Mouse (Mus musculus): ENCODE measurements around the gene Gm28372. TPM values are rescaled to one million over a fixed set of nuclear protein-coding genes. Genes with fewer than 3 reads are reported as not detected.
A peak's percentile ranks its signal among the peaks of the same experiment; 100 is the strongest.

Gene Gm28372
- polyA plus RNA-seq, 1 experiment from 2014 or later: 0.35 TPM

DNA sequence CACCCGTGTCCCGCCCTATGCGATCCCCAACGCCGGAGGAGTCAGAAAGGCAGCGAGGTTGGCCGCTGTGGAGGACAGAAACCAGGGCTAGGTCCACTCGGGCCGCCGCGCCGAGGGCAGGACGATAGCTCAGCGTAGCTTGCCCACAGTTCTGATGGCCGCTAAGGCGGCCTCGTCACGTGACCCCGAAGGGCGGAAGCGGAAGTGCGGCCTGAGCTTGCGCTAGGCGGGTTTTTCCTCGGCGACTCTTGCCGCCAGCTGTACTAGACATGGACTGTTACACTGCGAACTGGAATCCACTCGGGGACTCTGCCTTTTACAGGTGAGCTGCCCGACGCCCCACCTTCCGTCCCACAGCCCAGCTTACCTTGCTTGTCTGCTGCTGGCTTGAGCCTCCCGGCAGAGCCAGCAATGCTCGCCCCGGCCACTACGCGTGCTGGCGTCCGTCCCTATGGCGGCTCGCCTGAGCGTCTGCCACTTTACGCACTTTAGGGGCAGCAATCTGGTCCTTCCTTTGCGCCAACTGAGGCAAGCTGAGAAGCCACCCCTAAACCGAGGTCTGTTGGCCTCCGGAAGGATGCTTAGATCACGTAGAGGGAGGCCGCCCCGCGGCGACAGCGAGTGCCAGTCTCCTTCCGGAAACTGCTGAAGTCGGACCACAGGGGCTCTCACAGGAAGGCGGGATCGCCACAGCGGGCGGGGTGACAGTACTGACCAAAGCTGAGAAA, 19.3 kb downstream of the Gm28372 start, which contains the start of the genes Vps16 and Pced1a:
Gene Vps16, plus strand, starts transcription at position 214 of the 728 bp plus-strand sequence.
Gene Pced1a, minus strand, starts transcription at position 576 of the 728 bp plus-strand sequence.
- Histone ChIP-seq H3K27me3 (ENCODE audit: control insufficient read depth, insufficient read depth, low read length) (no peaks in the 10 kb centered on the region), H3K9me3 (ENCODE audit: control insufficient read depth, low read length) (no peaks in the 10 kb centered on the region), H3K4me1 (replicated peaks; ENCODE audit: control insufficient read depth, insufficient read depth, low read length) (peaks cover 21% of the 10 kb centered on the region), H3K4me3 (replicated peaks; ENCODE audit: low read length) (peak within 1 kb of the TSS; percentile 72), H3K27ac (peak within 1 kb of the TSS; percentile 90), H3K9ac (peak within 1 kb of the TSS; percentile 84), H3K36me3 (replicated peaks; ENCODE audit: control insufficient read depth, insufficient read depth) (peaks cover 10% of the 10 kb centered on the region; the same call in 1 of the 2 replicates), H3K4me2 (replicated peaks) (peak within 1 kb of the TSS; percentile 61)
- DNase-seq (ENCODE audit: low spot score) (peak; percentile 92), ATAC-seq (ENCODE audit: low FRiP score) (peak; percentile 95)
- under 1% methylated on average over 58 of the region's 58 CpGs for whole genome bisulfite sequencing

DNA sequence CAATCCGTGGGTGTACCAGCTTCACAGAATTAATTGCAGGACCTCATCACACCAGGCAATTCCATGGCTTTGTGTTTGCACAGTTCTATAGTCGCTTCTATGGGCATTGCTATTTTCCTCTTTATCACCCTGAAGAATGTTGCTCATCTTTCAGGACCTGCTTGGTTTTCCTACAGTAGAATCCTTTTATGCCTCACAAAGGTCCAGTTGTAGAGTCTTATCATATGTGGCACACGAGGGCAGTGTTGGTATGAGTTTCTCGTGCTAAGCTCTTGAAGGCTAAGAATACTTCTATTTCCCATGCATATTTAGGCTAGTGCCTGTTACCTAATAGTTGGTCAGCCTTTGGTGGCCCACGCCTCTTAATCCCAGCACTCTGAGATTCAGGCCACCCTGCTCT, 20.1 kb downstream of the Gm28372 start:
- peak overlapping the region; percentile 72 for H3K4me3 ChIP-seq (replicated peaks; ENCODE audit: low read length)
- peaks cover 21% of the 10 kb centered on the region for H3K4me1 ChIP-seq (replicated peaks; ENCODE audit: control insufficient read depth, insufficient read depth, low read length)
- 43% methylated on average over 5 of the region's 5 CpGs for WGBS
- H3K9ac ChIP-seq: peak overlapping the region; percentile 84
- peak overlapping the region; percentile 90; the same call in 1 of the 2 replicates for H3K27ac ChIP-seq
- peak overlapping the region; percentile 61 for H3K4me2 ChIP-seq (replicated peaks)
- H3K9me3 ChIP-seq (ENCODE audit: control insufficient read depth, low read length): no peaks in the 10 kb centered on the region
- 0 out of 2 replicates have a peak, but pooled peaks cover 10% of the 10 kb centered on the region for H3K36me3 ChIP-seq (replicated peaks; ENCODE audit: control insufficient read depth, insufficient read depth)
- ATAC-seq (ENCODE audit: low FRiP score) (no peak), DNase-seq (ENCODE audit: low spot score) (no peak)
- H3K27me3 ChIP-seq (ENCODE audit: control insufficient read depth, insufficient read depth, low read length): no peaks in the 10 kb centered on the region

DNA sequence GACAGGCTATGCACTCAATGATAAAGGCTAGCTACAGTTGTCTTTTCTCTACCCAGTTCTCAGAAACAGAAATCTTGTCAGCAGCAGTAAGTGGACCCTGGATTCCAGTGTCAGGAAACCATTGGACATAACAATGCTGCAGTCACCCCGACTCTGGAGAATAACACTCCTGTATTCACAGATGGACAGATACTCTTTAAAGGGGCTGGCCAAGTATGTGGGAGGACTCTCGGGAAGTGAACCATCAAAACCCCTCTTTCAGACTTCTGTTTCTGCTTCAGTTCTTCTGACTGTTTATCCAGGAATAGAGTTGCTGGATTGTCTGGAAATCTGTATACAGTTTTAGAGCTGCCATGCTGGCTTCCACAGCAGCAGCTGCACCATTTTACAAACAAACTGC, 24.8 kb downstream of the Gm28372 start:
- H3K27me3 ChIP-seq (ENCODE audit: control insufficient read depth, insufficient read depth, low read length): no peaks in the 10 kb centered on the region
- H3K9ac ChIP-seq: no peak overlapping the region
- WGBS: 59% methylated on average over 2 of the region's 2 CpGs
- no peak overlapping the region for H3K4me2 ChIP-seq (replicated peaks)
- DNase-seq (ENCODE audit: low spot score) (no peak), ATAC-seq (ENCODE audit: low FRiP score) (no peak)
- peaks cover 6% of the 10 kb centered on the region for H3K4me1 ChIP-seq (replicated peaks; ENCODE audit: control insufficient read depth, insufficient read depth, low read length)
- no peak overlapping the region for H3K4me3 ChIP-seq (replicated peaks; ENCODE audit: low read length)
- peaks cover 16% of the 10 kb centered on the region; the same call in 1 of the 2 replicates for H3K36me3 ChIP-seq (replicated peaks; ENCODE audit: control insufficient read depth, insufficient read depth)
- H3K27ac ChIP-seq: no peak overlapping the region
- H3K9me3 ChIP-seq (ENCODE audit: control insufficient read depth, low read length): no peaks in the 10 kb centered on the region

DNA sequence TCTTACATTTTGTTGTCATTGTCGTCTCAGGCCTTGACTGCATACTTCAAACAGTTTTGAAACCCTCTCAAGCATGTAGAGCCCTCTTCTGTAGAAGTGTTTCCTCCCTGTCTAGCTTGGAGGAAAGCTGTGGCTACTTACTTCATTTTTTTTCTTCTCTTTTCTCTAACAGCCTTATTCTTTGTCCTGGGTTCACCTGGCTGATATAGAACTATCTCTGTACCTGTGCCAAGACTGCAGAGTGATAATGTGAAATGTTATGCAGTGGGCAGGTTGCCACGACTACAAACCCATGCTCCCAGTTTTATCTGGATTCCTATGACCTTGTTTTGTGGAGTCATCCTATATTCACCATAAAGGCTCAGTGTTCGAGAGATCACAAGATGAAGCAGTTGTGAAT, 25.4 kb downstream of the Gm28372 start:
- ATAC-seq (ENCODE audit: low FRiP score): no peak
- WGBS: 87% methylated on average over 3 of the region's 3 CpGs

DNA sequence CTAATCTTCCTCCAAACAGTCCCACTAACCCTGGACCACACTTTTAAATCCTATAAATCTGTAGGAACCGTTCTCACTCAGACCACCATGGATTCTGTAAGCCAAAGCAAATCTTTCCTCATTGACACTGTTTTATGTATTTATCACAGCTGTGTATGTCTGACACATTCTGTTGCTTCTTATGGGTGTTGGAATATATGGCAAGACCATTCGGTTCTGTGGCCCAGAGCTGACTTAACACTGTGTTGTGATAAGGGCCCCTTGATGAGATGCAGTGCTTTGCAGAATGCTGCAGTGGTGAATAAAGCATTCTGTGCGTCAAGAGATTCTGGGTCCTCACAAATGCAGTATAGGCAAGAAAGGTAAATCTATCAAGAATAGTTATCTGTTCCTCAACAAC, 27.1 kb downstream of the Gm28372 start:
- ATAC-seq (ENCODE audit: low FRiP score): no peak
- H3K4me3 ChIP-seq (replicated peaks; ENCODE audit: low read length): no peak overlapping the region
- no peaks in the 10 kb centered on the region for H3K27me3 ChIP-seq (ENCODE audit: control insufficient read depth, insufficient read depth, low read length)
- 95% methylated on average over 3 of the region's 3 CpGs for WGBS
- no peak overlapping the region for H3K4me2 ChIP-seq (replicated peaks)
- DNase-seq (ENCODE audit: low spot score): no peak
- H3K9me3 ChIP-seq (ENCODE audit: control insufficient read depth, low read length): no peaks in the 10 kb centered on the region
- H3K4me1 ChIP-seq (replicated peaks; ENCODE audit: control insufficient read depth, insufficient read depth, low read length): no peaks in the 10 kb centered on the region
- H3K27ac ChIP-seq: no peak overlapping the region
- peaks cover 16% of the 10 kb centered on the region; the same call in 1 of the 2 replicates for H3K36me3 ChIP-seq (replicated peaks; ENCODE audit: control insufficient read depth, insufficient read depth)
- no peak overlapping the region for H3K9ac ChIP-seq

More for the DNA sequence above, 25.4 kb downstream of the Gm28372 start:
- Histone ChIP-seq H3K36me3 (replicated peaks; ENCODE audit: control insufficient read depth, insufficient read depth) (peaks cover 16% of the 10 kb centered on the region; the same call in 1 of the 2 replicates), H3K4me2 (replicated peaks) (no peak overlapping the region), H3K4me3 (replicated peaks; ENCODE audit: low read length) (no peak overlapping the region), H3K9ac (no peak overlapping the region), H3K27ac (no peak overlapping the region), H3K27me3 (ENCODE audit: control insufficient read depth, insufficient read depth, low read length) (no peaks in the 10 kb centered on the region), H3K9me3 (ENCODE audit: control insufficient read depth, low read length) (no peaks in the 10 kb centered on the region), H3K4me1 (replicated peaks; ENCODE audit: control insufficient read depth, insufficient read depth, low read length) (no peaks in the 10 kb centered on the region)
- DNase-seq (ENCODE audit: low spot score): no peak

DNA sequence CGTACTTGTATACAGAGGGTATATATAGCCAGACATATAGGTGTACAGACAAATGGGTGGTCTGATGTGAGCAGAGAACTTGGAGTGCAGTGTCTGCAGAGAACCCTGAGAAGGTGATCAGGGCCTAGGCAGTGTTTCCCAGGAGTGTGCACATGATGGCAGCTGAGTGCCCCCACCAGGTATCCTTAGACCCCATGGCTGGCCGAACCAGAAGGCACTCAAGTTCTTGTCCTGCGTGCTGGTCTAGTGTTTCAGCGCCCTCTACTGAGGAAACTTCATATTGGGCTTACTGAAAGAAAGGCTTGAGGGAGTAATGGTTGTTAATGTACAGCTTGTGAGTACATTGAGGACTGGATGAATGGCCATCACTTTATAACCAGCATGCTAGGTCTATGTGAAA, 28.1 kb downstream of the Gm28372 start:
- no peaks in the 10 kb centered on the region for H3K9me3 ChIP-seq (ENCODE audit: control insufficient read depth, low read length)
- no peak overlapping the region for H3K4me2 ChIP-seq (replicated peaks)
- H3K27me3 ChIP-seq (ENCODE audit: control insufficient read depth, insufficient read depth, low read length): no peaks in the 10 kb centered on the region
- H3K4me1 ChIP-seq (replicated peaks; ENCODE audit: control insufficient read depth, insufficient read depth, low read length): no peaks in the 10 kb centered on the region
- peaks cover 20% of the 10 kb centered on the region for H3K36me3 ChIP-seq (replicated peaks; ENCODE audit: control insufficient read depth, insufficient read depth)
- no peak overlapping the region for H3K9ac ChIP-seq
- ATAC-seq (ENCODE audit: low FRiP score) (no peak), DNase-seq (ENCODE audit: low spot score) (peak; percentile 75)
- H3K27ac ChIP-seq: no peak overlapping the region
- 31% methylated on average over 4 of the region's 4 CpGs for WGBS
- no peak overlapping the region for H3K4me3 ChIP-seq (replicated peaks; ENCODE audit: low read length)

DNA sequence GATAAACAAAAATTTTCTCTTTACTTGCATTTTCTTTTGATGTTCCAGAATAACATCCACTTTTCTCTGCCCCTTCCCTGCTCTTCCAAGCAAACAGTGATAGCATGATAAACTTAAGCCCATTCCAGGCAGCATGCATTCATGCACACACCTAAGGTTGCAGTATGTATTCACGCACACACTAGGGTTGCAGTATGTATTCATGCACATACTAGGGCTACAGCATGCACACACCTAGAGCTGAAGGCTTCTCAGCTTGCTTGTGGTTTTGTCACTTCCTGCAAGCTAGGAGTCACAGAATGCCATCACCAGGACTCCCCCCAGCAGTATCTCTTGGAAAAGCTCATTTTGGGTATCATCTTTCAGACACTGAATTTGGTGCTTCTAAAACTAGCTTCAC, 31.7 kb downstream of the Gm28372 start:
- ATAC-seq (ENCODE audit: low FRiP score) (no peak), DNase-seq (ENCODE audit: low spot score) (no peak)
- Histone ChIP-seq H3K9me3 (ENCODE audit: control insufficient read depth, low read length) (no peaks in the 10 kb centered on the region), H3K27ac (no peak overlapping the region), H3K4me2 (replicated peaks) (no peak overlapping the region), H3K36me3 (replicated peaks; ENCODE audit: control insufficient read depth, insufficient read depth) (peaks cover 44% of the 10 kb centered on the region), H3K27me3 (ENCODE audit: control insufficient read depth, insufficient read depth, low read length) (no peaks in the 10 kb centered on the region), H3K4me3 (replicated peaks; ENCODE audit: low read length) (no peak overlapping the region), H3K9ac (no peak overlapping the region), H3K4me1 (replicated peaks; ENCODE audit: control insufficient read depth, insufficient read depth, low read length) (no peaks in the 10 kb centered on the region)
- 97% methylated on average over 1 of the region's 1 CpGs for WGBS

DNA sequence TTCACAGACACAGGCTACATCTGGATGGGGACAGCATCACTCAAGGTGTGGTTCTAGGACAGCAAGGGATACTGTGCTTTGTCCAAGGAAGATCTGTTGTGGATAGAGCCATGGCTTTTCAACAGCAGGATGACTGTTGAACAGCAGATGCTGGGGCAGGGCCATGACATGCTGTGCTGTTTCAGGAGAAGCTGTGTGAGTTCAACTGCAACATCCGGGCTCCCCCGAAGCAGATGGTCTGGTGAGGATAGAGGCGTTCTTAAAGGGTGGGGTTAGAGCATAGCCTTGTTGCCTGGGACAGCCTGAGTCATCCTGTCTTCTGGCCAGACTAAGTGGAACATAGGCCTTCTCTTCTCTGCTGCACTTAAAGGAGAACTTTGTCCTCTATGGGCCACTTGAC, 33.8 kb downstream of the Gm28372 start:
- H3K4me2 ChIP-seq (replicated peaks): no peak overlapping the region
- H3K4me1 ChIP-seq (replicated peaks; ENCODE audit: control insufficient read depth, insufficient read depth, low read length): no peaks in the 10 kb centered on the region
- H3K27ac ChIP-seq: no peak overlapping the region
- H3K9me3 ChIP-seq (ENCODE audit: control insufficient read depth, low read length): no peaks in the 10 kb centered on the region
- ATAC-seq (ENCODE audit: low FRiP score) (no peak), DNase-seq (ENCODE audit: low spot score) (no peak)
- no peak overlapping the region for H3K9ac ChIP-seq
- H3K4me3 ChIP-seq (replicated peaks; ENCODE audit: low read length): no peak overlapping the region
- 91% methylated on average over 3 of the region's 3 CpGs for WGBS
- H3K27me3 ChIP-seq (ENCODE audit: control insufficient read depth, insufficient read depth, low read length): no peaks in the 10 kb centered on the region
- peaks cover 61% of the 10 kb centered on the region for H3K36me3 ChIP-seq (replicated peaks; ENCODE audit: control insufficient read depth, insufficient read depth)

DNA sequence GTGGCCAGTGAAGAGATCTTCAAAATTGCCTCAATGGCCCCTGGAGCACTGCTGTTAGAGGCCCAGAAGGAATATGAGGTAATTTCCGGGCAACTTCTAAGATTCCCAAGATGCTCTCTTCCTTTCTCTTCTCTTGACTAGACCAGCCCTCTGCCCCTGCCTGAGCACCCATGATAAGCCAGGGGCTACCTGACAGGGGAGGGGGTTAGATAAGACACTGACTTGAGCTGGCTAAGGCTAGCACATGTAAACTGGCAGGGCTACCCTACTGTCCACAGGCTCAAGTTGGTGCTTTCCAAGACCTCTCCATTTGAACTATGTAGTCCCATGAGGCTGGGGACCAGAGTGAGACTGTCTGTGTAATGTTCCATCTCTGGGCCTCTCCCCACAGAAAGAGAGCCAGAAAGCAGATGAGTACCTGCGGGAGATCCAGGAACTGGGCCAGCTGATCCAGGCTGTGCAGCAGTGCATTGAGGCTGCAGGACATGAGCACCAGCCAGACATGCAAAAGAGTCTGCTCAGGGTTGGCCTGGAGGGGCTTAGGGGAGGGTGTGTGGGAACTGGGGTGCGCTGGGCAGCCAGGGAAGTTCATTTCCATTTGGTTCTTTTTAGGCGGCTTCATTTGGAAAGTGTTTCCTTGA, 34.9 kb downstream of the Gm28372 start:
- 91% methylated on average over 4 of the region's 4 CpGs for WGBS
- DNase-seq (ENCODE audit: low spot score) (no peak), ATAC-seq (ENCODE audit: low FRiP score) (no peak)
- Histone ChIP-seq H3K36me3 (replicated peaks; ENCODE audit: control insufficient read depth, insufficient read depth) (peaks cover 68% of the 10 kb centered on the region), H3K27ac (no peak overlapping the region), H3K4me1 (replicated peaks; ENCODE audit: control insufficient read depth, insufficient read depth, low read length) (no peaks in the 10 kb centered on the region), H3K27me3 (ENCODE audit: control insufficient read depth, insufficient read depth, low read length) (no peaks in the 10 kb centered on the region), H3K4me2 (replicated peaks) (no peak overlapping the region), H3K9me3 (ENCODE audit: control insufficient read depth, low read length) (no peaks in the 10 kb centered on the region), H3K9ac (no peak overlapping the region), H3K4me3 (replicated peaks; ENCODE audit: low read length) (no peak overlapping the region)

Measured in hindbrain, embryonic 14.5 days (tissue).